Mouse (Mus musculus) CH12.LX (cell line): ENCODE data around the gene Bicd2.

Experiments
- BHLHE40 ChIP-seq: IDR thresholded peaks from 2 replicates; pipeline ENCODE4 v1.6.1; 2011; ENCODE audit warnings: mild to moderate bottlenecking, low read depth, low read length, improper control_type of control experiment
- CHD1 ChIP-seq: IDR thresholded peaks from 2 replicates; pipeline ENCODE4 v1.6.1; 2012; ENCODE audit warnings: low read depth, low read length, improper control_type of control experiment, inconsistent platforms
- CTCF ChIP-seq, 2 experiments: IDR thresholded peaks in 1 of 2; conservative IDR thresholded peaks in 1 of 2; 2 replicates each; pipeline ENCODE4 v1.5.1; 2011 to 2012; ENCODE audit warnings: low read depth in 2 of 2, low read length in 2 of 2, improper control_type of control experiment in 1 of 2, inconsistent platforms in 1 of 2, mild to moderate bottlenecking in 1 of 2, moderate library complexity in 1 of 2
- E2F4 ChIP-seq: IDR thresholded peaks from 2 replicates; pipeline ENCODE4 v1.6.1; 2011; ENCODE audit warnings: low read depth, low read length, improper control_type of control experiment; ENCODE audit not compliant: insufficient replicate concordance
- GABPA ChIP-seq: IDR thresholded peaks from 2 replicates; pipeline ENCODE4 v1.6.1; 2012; ENCODE audit warnings: low read depth, low read length, improper control_type of control experiment, inconsistent platforms; ENCODE audit not compliant: insufficient replicate concordance
- IRF4 ChIP-seq: IDR thresholded peaks from 2 replicates; pipeline ENCODE4 v1.6.1; 2014; ENCODE audit warnings: low read depth, mild to moderate bottlenecking, inconsistent platforms, low read length, improper control_type of control experiment
- JUND ChIP-seq: conservative IDR thresholded peaks from 2 replicates; pipeline ENCODE4 v1.6.1; 2011; ENCODE audit warnings: low read depth, low read length, improper control_type of control experiment
- KAT2A ChIP-seq: IDR thresholded peaks from 2 replicates; pipeline ENCODE4 v1.6.1; 2012; ENCODE audit warnings: low read length, improper control_type of control experiment, inconsistent platforms; ENCODE audit not compliant: insufficient replicate concordance
- MAZ ChIP-seq: IDR thresholded peaks from 2 replicates; pipeline ENCODE4 v1.6.1; 2012; ENCODE audit warnings: low read depth, mild to moderate bottlenecking, inconsistent platforms, low read length, improper control_type of control experiment, moderate library complexity
- MYC ChIP-seq: IDR thresholded peaks from 2 replicates; pipeline ENCODE4 v1.6.1; 2011; ENCODE audit warnings: low read depth, mild to moderate bottlenecking, improper control_type of control experiment, low read length
- POLR2A ChIP-seq: IDR thresholded peaks from 2 replicates; pipeline ENCODE4 v1.6.1; 2011; ENCODE audit warnings: low read depth, mild to moderate bottlenecking, improper control_type of control experiment, low read length
- RCOR1 ChIP-seq: conservative IDR thresholded peaks from 2 replicates; pipeline ENCODE4 v1.6.1; 2012; ENCODE audit warnings: low read depth, mild to moderate bottlenecking, inconsistent platforms, low read length, improper control_type of control experiment
- SIN3A ChIP-seq: IDR thresholded peaks from 2 replicates; pipeline ENCODE4 v1.6.1; 2012; ENCODE audit warnings: low read length, improper control_type of control experiment, inconsistent platforms

GRCm38 (mm10) chr13:49372370-49373060 lies 31.1 kb downstream of the Bicd2 start:
- TF ChIP-seq BHLHE40: no peak
- no peak for TF ChIP-seq JUND
- no peak for TF ChIP-seq MYC
- TF ChIP-seq CTCF (conservative IDR thresholded peaks at IDR 0.05 in 1 of 2, IDR thresholded peaks at IDR 0.05 in 1 of 2; ENCODE audit: low read depth in 2 of 2, low read length in 2 of 2): no peak
- TF ChIP-seq CHD1: no peak
- TF ChIP-seq MAZ: no peak
- TF ChIP-seq GABPA: no peak
- TF ChIP-seq SIN3A: no peak
- TF ChIP-seq IRF4: no peak
- TF ChIP-seq E2F4: no peak
- TF ChIP-seq POLR2A: no peak
- no peak for TF ChIP-seq RCOR1
- TF ChIP-seq KAT2A: no peak
